Mouse (Mus musculus) spleen, postnatal 14 days (tissue): ENCODE data around the gene Ttll10.

Source experiments
- DNase-seq, 2 experiments: peaks; one replicate each; pipeline ENCODE4 v3.0.0; 2021 to 2022; ENCODE audit warnings: low spot score in 2 of 2

The Ttll10 gene

DNA sequence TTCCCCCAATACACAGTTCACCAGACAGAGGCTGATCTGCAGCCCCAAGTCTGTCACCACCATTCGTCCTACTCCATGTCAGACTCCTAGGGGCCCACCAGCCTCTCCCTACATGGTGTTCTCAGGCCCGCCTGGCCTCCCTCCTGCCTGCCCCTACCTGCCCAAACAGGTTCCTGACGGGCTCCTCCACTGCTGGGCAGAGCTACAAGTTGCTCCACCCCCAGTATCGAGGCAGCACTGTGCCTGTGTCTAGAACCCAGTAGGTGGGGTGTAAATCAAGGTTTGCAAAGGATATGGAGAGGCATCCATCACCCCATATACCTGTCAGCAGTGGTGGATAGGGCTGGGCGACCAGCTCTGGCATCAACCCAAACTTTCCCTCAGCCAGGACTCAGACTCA is at the start of gene Ttll10:
TSS of gene Ttll10 (minus strand) at position 154 of the 400 bp plus-strand sequence.
- no peak for DNase-seq

DNA sequence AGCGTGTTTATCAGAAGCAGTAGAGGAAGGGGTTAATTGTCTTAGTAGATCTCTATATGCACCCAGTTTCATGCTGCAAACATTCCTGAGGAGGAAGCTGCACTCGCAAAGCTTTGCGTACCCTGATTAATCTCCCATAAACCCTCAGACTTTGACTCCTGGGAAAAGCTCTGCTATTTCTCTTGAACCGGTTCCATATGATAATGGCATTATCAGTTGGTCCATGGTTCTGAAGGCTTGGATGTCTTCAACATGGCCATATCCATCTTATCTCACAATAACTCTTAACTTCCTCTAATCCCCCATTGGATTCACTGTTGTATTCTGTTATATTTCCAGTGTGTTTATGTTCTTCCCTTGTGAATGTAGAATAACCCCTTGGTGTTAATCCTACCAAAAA is 44.1 kb upstream of the Ttll10 start:
- no peak for DNase-seq

DNA sequence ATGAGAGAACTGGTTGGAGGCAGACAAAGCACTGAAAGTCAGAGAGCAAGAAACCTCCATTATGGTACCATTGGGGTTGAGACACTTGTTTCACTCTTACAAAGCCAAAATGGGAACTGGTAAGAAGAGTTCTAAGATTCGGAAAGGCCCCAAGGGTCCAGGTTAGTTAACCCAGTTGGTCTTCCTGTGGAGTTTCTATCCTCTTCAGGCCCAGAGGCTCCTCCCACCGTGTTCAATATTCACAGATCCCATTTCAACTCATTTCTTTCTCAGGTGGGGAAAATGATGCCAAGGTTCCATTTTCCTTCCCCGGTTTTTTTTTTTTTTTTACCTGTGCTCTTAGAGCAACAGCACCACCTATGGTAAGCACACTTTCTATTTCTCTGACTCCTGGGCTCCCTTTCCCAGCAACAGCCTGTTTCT is 42.3 kb upstream of the Ttll10 start:
- no peak for DNase-seq

DNA sequence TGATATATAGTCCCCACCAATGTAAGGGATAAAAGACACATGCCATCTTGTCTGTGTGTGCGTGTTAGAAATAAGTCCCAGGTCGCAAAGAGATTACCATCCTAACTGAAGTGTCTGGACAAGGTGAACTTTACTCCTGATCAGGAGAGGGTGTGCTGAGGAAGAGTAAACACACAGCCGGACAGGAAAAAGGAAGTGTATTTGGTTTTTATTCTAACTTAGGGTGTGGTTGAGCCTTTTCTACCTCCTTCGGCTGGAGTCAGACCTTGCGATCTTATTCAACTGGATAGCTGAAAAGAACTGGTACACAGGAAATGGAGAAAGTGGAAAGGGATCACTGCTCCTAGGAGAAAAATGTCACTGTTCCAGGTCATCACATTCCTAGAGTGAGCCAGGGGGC is 41.3 kb upstream of the Ttll10 start:
- DNase-seq: no peak

DNA sequence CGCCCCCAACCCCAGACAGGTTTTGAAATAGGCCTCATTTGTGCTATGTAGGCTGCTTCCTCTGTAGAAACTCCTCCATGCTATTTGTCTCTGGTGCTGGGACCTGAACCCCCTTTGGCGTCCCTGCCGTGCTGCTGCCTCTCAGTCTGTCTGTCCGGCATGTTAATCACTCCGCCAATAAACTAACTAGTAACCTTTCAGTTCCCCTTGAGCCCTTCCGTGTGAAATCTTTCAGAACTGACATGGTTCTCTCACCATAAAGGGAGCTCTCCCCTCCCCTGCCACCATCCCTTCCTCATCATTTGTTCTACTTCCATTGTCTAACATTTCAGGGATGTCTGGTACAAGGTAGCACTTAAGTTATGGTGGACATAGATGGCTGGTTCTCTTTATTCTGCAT is 40.2 kb upstream of the Ttll10 start:
- DNase-seq: no peak

DNA sequence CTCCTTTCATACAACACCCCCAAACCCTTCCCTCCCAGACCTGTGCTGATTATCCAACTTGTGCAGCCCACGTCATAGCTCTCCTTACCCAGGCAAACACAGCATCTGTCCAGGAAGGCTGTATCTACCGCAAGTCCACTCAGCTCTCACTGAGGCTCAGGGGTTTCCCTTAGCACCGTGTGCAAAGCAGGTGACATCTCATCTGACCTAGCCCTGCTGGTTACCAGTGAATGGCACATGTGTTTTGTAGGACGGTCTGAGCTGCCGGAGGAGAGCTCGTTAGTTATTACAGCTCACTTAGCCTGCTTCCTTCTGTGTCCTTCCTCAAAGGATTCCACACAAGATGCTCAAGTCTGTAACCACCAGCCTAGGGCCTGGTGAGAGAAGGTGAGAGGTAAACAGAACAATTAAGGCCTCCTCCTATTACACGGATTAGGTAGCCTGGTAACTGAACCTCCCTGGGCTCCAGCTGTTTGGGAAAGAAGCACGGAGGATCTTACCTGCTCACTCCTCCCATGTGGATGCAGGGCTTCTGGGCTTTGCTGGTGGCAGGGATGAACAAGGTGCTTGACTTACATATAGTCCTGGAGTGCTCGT is 38.7 kb upstream of the Ttll10 start:
- no peak for DNase-seq

DNA sequence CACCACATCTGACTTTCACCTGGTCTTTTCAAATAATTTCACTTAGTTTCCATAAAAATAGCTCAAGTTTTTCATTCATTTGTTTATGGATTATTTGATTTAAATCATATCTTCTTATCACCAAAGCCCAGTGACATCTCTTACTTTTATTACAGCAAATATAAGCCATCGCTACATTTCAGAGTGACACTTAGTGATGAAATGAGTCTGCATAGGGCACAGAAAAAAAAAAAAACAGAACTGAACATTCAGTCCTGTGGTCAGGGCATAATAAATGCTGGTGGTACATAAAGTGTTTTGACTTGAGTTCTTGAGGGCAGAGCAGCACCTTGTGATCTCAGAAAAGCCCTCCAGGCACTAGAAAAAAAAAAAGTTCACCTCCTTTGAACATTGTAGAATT is 37.0 kb upstream of the Ttll10 start:
- no peak for DNase-seq

DNA sequence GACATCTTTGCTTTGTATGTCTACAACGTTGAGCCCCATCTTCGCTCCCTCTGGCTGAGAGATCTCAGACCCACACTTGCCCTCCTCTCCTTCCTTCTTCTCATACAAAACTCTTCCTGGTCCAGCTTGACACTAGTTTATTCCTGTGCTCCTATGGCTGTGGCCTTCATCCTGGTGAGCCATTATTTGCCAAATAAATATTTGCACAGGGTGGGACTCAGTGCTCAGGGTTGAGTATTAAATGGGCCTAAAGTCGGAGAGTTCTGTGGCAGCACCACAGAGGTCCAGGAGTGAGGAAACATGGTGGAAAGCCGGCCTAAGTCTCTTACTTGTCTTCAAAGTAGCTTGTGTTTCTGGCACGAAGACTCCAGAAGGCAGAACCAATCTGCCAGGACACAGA is 34.5 kb upstream of the Ttll10 start:
- no peak for DNase-seq

DNA sequence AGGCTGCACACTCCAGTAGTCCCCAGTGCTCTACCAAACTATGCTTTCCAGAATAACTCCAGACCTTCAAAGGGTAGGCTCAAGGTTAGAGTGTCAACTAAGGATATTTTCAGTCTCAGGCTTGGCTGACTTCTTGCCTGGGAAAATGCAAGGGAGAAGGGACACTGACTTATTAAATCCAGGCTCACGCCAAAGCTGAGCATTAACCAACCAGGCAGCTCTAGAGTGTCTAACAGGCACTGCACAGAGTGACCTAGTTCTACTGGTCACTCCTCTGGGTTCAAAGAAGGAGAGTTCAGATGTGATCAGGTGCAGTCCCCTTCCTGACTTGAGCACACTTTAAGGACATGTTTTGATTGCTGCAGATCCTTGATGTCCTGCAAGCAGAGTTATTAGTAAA is 33.6 kb upstream of the Ttll10 start:
- no peak for DNase-seq

DNA sequence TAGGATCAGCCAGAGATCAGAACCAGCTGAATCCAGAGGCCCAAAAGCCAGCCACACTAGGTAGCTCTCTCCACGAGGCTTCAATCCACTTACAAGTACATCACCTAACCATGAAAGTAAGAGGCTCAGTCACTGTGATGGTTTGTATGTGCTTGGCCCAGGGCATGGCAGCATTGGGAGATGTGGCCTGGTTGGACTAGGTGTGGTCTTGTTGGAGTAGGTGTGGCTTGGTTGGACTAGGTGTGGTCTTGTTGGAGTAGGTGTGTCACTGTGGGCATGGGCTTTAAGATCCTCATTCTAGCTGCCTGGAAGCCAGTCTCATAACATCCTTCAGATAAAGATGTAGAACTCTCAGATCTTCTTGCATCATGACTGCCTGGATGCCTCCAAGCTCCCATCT is 32.0 kb upstream of the Ttll10 start:
- no peak for DNase-seq

DNA sequence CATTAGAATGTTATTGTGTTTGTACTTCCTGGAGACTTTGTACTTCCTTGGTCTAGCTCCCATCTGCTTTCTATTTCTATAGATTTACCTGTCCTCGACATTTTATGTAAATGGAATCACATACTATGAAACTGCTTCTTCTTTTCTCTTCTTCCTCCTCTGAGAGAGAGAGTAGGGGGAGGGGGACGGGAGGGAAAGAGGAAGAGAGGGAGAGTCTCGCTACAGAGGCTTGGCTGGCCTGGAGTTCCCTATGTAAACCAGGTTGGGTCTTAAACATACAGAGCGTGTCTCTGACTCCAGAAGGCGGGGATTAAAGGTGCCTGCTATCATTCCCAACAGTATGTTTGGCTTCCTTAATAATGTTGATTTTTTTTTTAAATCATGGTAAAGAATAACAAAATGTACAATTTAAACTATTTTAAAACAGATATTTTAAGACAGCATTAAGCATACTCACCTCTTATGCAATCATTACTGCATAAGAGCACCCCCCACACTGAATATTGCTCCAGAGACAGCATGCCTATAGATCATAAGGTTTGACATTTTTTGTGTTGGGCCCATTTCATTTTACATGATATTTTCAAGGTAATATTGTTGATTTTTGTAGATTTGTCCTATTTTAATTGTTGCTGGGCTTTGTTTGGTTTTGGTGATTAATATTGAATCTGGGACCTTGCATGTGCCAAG is 28.3 kb upstream of the Ttll10 start:
- DNase-seq: no peak

DNA sequence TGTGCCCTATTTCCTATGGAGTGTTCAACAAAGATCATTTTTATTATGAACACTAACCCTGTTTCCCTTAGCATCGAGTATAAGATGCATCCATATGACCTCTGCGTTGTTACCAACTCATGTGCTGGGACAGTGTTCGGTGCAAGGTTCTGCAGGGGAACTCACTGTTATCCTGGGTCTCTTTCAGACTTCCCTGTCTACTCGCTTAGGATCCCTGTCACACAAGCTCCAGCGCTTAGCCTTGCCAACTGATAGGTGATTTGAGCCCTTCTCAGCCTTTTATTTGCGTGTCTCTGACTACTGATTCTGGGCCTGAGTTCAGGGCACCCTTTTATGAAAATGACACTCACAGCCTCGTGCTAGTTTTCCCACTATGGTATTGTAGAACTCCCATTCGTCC is 26.0 kb upstream of the Ttll10 start:
- DNase-seq: no peak

DNA sequence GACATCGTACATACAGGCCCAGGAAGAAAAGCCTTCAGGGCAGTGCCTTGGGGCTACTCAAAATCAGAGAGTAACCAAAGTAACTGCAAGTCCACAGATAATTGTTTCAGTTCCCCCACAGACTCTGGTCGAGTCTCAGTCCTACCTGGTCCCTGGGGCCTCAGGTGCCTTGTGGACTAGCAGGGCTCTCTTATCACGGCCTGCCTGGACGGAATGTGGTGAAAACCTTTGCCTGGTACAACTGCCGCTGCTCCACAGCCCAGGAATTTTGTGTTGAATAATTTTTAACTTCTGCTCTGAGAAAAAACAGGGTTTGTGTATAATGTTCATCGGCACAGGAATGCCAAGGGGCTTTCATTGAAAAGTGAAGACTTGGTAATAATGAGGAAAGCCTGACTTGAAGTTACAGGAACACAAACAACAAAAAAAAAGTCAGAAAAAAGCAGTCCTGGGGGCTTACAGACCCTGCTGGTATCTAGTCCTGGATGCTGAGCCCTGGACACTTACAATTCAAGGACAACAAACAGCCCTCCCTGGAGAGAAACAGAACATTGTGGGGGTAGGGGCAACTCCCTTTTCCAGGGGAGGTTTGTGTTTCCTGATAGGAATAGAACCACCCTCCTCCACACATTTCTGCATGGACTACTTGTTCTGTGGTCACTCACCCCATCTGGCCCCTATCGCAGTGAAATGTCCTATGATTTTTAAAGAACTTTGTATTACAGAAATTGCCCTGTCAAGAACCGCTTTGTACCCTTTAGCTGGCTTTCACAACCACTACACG is 25.1 kb upstream of the Ttll10 start:
- DNase-seq: no peak

DNA sequence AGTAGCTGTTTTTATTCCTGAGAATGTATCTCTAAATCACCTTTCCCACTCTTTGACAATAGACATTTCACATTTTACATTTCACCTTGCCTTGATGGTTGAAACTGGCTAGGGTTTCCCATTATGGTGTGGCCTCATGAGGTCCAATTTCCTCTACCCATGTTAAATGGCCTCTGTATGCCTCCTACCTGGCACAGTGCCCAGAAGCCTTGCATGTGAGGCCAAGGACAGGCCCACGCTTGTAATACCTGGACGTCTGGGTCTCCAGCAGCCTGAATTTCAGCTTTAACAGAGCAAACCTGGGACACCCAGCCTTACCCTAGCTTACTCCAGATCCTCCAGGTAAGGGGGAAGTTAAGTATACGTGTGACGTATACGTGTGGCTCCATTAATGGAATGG is 24.1 kb upstream of the Ttll10 start:
- no peak for DNase-seq

DNA sequence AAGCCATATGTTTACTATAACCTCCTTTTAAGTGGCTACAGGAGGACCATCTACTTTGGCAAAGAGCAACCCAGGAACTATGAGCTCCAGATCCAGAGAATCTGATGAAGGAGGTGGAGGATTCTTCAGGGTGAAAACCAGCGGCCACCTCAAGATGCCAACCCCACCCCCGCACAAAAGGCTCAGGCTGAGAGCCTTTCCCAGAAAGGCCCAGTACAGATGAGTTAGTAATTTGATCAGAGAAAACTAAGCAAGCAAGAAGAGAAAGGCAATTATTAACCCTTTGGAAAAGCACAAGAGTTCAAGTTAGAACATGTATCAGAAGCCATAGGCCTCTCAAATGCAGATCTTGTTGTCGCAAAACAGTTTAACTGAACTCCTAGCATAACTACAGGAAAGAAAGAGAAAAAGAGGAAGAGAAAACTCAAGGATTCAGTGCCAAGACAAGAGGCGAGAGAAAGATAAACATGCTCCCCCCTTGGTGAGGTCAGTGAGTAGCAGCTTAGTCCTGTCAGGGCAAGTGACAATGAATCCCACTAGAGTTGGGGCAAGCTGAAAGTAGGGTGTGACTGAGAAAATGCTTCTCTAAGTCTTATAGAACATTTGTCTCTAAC is 23.5 kb upstream of the Ttll10 start:
- no peak for DNase-seq

DNA sequence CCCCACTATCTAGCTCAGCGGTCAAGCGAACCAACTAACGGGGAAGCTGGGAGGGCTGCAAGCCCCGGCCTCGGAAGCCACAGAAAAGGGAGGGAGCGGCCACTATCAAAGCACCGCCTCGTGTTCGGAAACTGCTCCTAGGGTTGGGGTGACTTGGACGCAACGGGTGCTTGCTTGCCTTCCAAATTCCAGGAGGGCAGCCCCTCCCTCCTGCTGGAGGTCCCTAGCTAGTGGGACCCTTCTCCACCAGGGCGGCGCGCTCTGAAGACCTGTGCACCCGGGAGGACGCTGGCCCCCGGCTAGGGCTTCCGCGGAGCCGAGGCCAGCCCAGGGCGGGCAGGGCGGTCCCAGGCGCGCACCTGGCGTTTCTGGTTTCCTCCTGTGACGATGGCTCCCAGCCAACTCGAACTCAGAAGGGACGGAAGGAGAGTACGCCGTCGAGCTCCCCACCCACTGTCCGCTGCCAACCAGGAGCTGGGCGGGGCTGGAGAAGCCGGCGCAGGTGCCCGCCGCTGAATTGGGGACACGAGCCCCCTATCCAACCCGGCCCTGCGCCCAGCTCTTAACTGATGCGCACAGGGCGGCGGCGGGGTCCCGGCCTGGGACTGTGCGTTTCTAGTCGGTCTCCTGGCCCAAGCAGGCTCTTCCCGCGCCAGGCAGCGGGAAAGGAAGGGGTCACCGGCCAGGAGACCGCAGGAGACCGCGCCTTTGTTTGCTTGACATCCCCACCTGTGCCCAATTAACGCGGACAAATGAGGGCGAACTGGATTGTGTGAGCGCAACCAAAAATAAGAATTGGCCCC is 18.5 kb upstream of the Ttll10 start:
- DNase-seq: peak; percentile 25 to 38

DNA sequence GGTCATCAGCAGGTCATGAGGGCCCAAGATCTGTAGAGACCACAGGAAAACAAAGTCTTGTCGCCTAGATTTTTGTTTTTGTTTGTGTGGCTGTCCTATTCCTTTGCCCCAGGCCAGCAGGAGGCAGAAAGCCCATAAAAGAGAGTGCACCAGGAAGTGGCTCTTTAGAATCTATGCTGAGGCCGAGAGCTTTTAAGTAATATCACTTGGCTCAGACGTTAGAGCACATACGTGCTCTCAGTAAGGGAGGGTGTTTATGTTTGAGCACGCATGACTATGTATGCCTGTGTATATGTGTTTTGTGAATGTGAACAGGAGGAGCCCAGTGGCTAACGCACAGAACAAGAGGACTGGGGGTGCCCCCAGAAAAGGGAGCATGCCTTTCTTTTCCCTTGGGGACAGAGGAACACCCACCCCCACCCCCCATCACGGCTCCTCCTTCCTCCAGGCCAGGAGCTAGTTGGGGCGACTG is 17.7 kb upstream of the Ttll10 start:
- DNase-seq: no peak

DNA sequence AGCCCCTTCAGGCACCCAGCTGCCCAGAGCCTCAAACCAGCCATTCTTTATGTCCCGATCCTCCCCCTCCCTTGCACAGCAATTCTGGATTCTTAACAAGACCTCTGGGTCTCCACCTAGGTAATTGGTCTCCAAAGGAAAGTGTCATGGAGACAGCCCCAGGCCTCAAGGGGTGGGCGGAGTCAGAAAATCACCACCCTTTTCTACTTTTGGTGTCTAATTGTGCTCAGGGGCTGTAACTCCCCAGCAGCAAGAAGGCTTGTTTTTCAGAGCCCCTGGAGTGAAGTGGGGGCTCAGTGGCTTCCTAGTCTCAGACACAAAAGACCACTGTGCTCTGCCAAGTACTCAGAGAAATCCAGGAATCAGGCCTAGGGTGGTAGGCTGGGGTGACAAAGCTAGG is 11.5 kb upstream of the Ttll10 start:
- no peak for DNase-seq

DNA sequence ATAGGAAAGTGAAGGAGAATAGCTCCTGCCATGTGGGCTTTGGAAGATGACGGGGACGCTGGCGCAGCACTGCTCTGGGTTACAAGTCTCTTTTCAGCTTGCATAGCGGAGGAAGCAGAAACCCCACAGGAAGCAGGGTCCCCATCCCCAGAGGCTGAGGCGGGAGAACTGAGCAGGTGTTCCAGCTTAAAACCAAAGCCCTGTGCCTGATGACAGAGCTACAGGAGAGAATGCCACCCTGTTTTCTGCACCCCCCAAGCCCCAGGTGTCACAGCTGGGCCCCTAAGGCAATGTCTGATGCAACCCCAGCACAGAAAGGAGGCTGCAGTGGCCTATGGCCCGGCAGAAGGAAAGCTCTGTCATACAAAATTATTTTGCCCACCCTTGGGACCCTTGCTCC is 11.1 kb upstream of the Ttll10 start:
- no peak for DNase-seq

DNA sequence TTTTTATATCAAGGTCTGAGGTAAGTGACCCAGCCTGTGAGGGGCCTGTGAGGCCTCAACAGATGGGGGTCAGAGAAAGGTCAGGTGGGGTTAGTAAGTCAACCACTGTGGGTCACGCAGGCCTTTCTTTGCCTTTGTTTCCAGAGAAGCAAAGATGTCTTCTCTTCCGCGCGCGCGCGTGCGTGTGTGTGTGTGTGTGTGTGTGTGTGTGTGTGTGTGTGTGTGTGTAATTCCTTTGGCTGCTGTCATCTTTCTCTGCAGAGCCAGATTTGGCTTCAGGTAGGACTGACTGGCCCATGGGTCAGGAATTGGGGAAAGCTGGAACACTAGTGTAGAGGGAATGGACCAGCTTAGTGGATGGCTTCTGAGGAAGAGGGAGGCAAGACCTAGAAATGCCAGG is 10.5 kb upstream of the Ttll10 start:
- DNase-seq: no peak

DNA sequence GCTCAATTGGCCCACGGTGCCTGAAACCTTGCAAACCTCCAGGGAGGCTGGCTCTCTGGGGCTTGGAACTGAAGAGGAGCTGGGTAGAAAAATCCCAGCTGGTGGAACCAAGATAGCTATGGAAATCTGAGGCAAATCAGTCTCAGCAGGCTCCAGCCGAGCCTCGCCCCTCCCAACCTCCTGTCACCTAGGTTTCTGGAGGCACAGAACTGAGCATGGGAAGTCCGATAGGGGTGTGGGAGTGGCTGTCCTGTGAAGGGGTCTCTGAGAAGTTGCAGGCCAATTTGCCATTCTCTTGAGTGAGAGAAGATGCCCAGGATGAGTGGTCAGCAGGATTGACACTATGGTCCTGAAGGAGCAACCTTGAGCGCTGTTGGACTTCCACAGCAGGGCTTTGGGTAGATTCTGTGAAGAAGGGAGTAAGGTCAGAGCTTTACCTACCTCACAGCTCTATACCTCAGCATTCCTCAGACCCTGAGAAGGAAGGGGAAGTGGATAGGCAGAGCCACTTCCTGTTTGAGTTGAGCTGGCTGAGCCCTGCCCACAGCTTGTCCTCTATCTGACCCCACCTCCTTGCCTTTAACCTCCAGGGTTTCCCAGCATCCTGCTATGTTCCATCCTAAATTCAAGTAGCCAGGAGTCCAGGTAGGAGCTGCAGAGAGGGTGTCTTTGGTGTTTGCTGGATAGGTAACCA is 8.2 kb upstream of the Ttll10 start:
- DNase-seq: no peak
